Mouse (Mus musculus) MEL (cell line): ENCODE results near the gene Tmem239. TPM values are rescaled to one million over a fixed set of nuclear protein-coding genes. Genes with fewer than 3 reads are reported as not detected.

ENCODE experiments used
- DNase-seq: peaks from one replicate; pipeline ENCODE4 v3.0.0; 2011; ENCODE audit warnings: low read depth, low spot score
- H3K27ac ChIP-seq: 2 replicates; pipeline ENCODE4 v1.5.1; 2012; ENCODE audit warnings: low read depth, mild to moderate bottlenecking, control low read depth, low read length, moderate library complexity; ENCODE audit not compliant: control insufficient read depth
- H3K27me3 ChIP-seq, 2 experiments: fragments of 150-350 bp in 1 of 2; sonication (generic) in 1 of 2; 2 replicates each; pipeline ENCODE4 v1.6.1; 2012; ENCODE audit warnings: low read length in 2 of 2, mild to moderate bottlenecking in 2 of 2, improper control_type of control experiment in 1 of 2, moderate library complexity in 1 of 2; ENCODE audit not compliant: insufficient read depth in 2 of 2, control insufficient read depth in 1 of 2
- H3K36me3 ChIP-seq, 2 experiments: 2 replicates each; pipeline ENCODE4 v1.6.1; 2012 to 2014; ENCODE audit warnings: low read length in 2 of 2, improper control_type of control experiment in 1 of 2, inconsistent platforms in 1 of 2, mild to moderate bottlenecking in 1 of 2; ENCODE audit not compliant: insufficient read depth in 2 of 2, control insufficient read depth in 1 of 2
- H3K4me1 ChIP-seq, 2 experiments: fragments of 150-350 bp in 1 of 2; sonication (generic) in 1 of 2; 2 replicates each; pipeline ENCODE4 v1.6.1; 2012; ENCODE audit warnings: low read length in 2 of 2, improper control_type of control experiment in 1 of 2, mild to moderate bottlenecking in 1 of 2; ENCODE audit not compliant: insufficient read depth in 2 of 2, control insufficient read depth in 1 of 2
- H3K4me3 ChIP-seq, 2 experiments: fragments of 150-350 bp in 1 of 2; sonication (generic) in 1 of 2; 2 replicates each; pipeline ENCODE4 v1.5.1; 2012; ENCODE audit warnings: low read depth in 2 of 2, low read length in 2 of 2, mild to moderate bottlenecking in 2 of 2, moderate library complexity in 2 of 2, control low read depth in 1 of 2, improper control_type of control experiment in 1 of 2; ENCODE audit not compliant: control insufficient read depth in 1 of 2, insufficient read depth in 1 of 2
- H3K79me2 ChIP-seq: 2 replicates; pipeline ENCODE4 v1.6.1; 2012; ENCODE audit warnings: mild to moderate bottlenecking, low read length, moderate library complexity; ENCODE audit not compliant: control insufficient read depth, poor library complexity, insufficient read depth
- H3K9ac ChIP-seq: 2 replicates; pipeline ENCODE4 v1.6.1; 2012; ENCODE audit warnings: low read depth, mild to moderate bottlenecking, control low read depth, low read length, moderate library complexity; ENCODE audit not compliant: control insufficient read depth, poor library complexity, severe bottlenecking
- H3K9me3 ChIP-seq: fragments of 150-350 bp; sonication (generic); replicated peaks from 2 replicates; pipeline ENCODE4 v1.6.1; 2012; ENCODE audit warnings: mild to moderate bottlenecking, low read length, improper control_type of control experiment, moderate library complexity; ENCODE audit not compliant: insufficient read depth
- BHLHE40 ChIP-seq: IDR thresholded peaks from 2 replicates; pipeline ENCODE4 v1.6.1; 2012; ENCODE audit warnings: low read depth, mild to moderate bottlenecking, inconsistent platforms, low read length, improper control_type of control experiment, borderline replicate concordance
- CHD1 ChIP-seq: IDR thresholded peaks from 2 replicates; pipeline ENCODE4 v1.6.1; 2012; ENCODE audit warnings: low read depth, mild to moderate bottlenecking, inconsistent platforms, low read length, improper control_type of control experiment
- E2F4 ChIP-seq: IDR thresholded peaks from 2 replicates; pipeline ENCODE4 v1.6.1; 2011; ENCODE audit warnings: low read depth, low read length, improper control_type of control experiment, borderline replicate concordance
- ELF1 ChIP-seq: IDR thresholded peaks from 2 replicates; pipeline ENCODE4 v1.6.1; 2014; ENCODE audit warnings: low read depth, mild to moderate bottlenecking, inconsistent platforms, low read length, improper control_type of control experiment, moderate library complexity
- EP300 ChIP-seq, 2 experiments: IDR thresholded peaks; 2 replicates each; pipeline ENCODE4 v1.6.1; 2011; ENCODE audit warnings: improper control_type of control experiment in 2 of 2, low read length in 2 of 2, low read depth in 1 of 2, mild to moderate bottlenecking in 1 of 2
- ETS1 ChIP-seq: IDR thresholded peaks from 2 replicates; pipeline ENCODE4 v1.6.1; 2012; ENCODE audit warnings: low read depth, mild to moderate bottlenecking, inconsistent platforms, low read length, improper control_type of control experiment, moderate library complexity
- HCFC1 ChIP-seq: IDR thresholded peaks from 2 replicates; pipeline ENCODE4 v1.6.1; 2012; ENCODE audit warnings: low read depth, mild to moderate bottlenecking, inconsistent platforms, low read length, improper control_type of control experiment, moderate library complexity
- KAT2A ChIP-seq: conservative IDR thresholded peaks from 2 replicates; pipeline ENCODE4 v1.6.1; 2012; ENCODE audit warnings: low read depth, low read length, improper control_type of control experiment, inconsistent platforms
- MAX ChIP-seq: IDR thresholded peaks from 2 replicates; pipeline ENCODE4 v1.6.1; 2011; ENCODE audit warnings: low read length, improper control_type of control experiment
- MAZ ChIP-seq: IDR thresholded peaks from 2 replicates; pipeline ENCODE4 v1.6.1; 2012; ENCODE audit warnings: low read depth, mild to moderate bottlenecking, inconsistent platforms, low read length, improper control_type of control experiment
- MXI1 ChIP-seq: IDR thresholded peaks from 2 replicates; pipeline ENCODE4 v1.6.1; 2011; ENCODE audit warnings: mild to moderate bottlenecking, low read depth, low read length, improper control_type of control experiment
- MYB ChIP-seq: IDR thresholded peaks from 2 replicates; pipeline ENCODE4 v1.6.1; 2011; ENCODE audit warnings: mild to moderate bottlenecking, low read depth, low read length, improper control_type of control experiment
- MYC ChIP-seq: IDR thresholded peaks from 2 replicates; pipeline ENCODE4 v1.6.1; 2011; ENCODE audit warnings: low read depth, mild to moderate bottlenecking, low read length, improper control_type of control experiment, moderate library complexity
- NELFE ChIP-seq: IDR thresholded peaks from 2 replicates; pipeline ENCODE4 v1.6.1; 2011; ENCODE audit warnings: low read depth, low read length, improper control_type of control experiment
- NRF1 ChIP-seq: IDR thresholded peaks from 2 replicates; pipeline ENCODE4 v1.6.1; 2014; ENCODE audit warnings: low read depth, mild to moderate bottlenecking, inconsistent platforms, low read length, improper control_type of control experiment, moderate library complexity; ENCODE audit not compliant: poor library complexity, insufficient read depth, severe bottlenecking
- POLR2A ChIP-seq, 2 experiments: IDR thresholded peaks; 2 replicates each; pipeline ENCODE4 v1.6.1; 2011 to 2012; ENCODE audit warnings: low read length in 2 of 2, mild to moderate bottlenecking in 2 of 2, control low read depth in 1 of 2, improper control_type of control experiment in 1 of 2, low read depth in 1 of 2, moderate library complexity in 1 of 2; ENCODE audit not compliant: control insufficient read depth in 1 of 2, insufficient read depth in 1 of 2, poor library complexity in 1 of 2
- POLR2AphosphoS2 ChIP-seq: IDR thresholded peaks from 2 replicates; pipeline ENCODE4 v1.6.1; 2011; ENCODE audit warnings: low read length, improper control_type of control experiment
- POLR2AphosphoS5 ChIP-seq: IDR thresholded peaks from 2 replicates; pipeline ENCODE4 v1.6.1; 2012; ENCODE audit warnings: low read depth, borderline replicate concordance, mild to moderate bottlenecking, inconsistent platforms, low read length, moderate library complexity, mixed read lengths
- RAD21 ChIP-seq: IDR thresholded peaks from 2 replicates; pipeline ENCODE4 v1.6.1; 2011; ENCODE audit warnings: mild to moderate bottlenecking, low read depth, low read length, improper control_type of control experiment
- RCOR1 ChIP-seq: IDR thresholded peaks from 2 replicates; pipeline ENCODE4 v1.6.1; 2012; ENCODE audit warnings: low read depth, mild to moderate bottlenecking, inconsistent platforms, low read length, improper control_type of control experiment
- SIN3A ChIP-seq: IDR thresholded peaks from 2 replicates; pipeline ENCODE4 v1.6.1; 2012; ENCODE audit warnings: low read length, improper control_type of control experiment, inconsistent platforms
- TBP ChIP-seq: IDR thresholded peaks from 2 replicates; pipeline ENCODE4 v1.8.0; 2011; ENCODE audit warnings: low read depth, low read length, improper control_type of control experiment
- TCF12 ChIP-seq: IDR thresholded peaks from 2 replicates; pipeline ENCODE4 v1.6.1; 2014; ENCODE audit warnings: low read depth, mild to moderate bottlenecking, inconsistent platforms, low read length, improper control_type of control experiment, moderate library complexity
- USF1 ChIP-seq: IDR thresholded peaks from 2 replicates; pipeline ENCODE4 v1.6.1; 2014; ENCODE audit warnings: low read depth, mild to moderate bottlenecking, inconsistent platforms, low read length, improper control_type of control experiment, moderate library complexity
- USF2 ChIP-seq, 2 experiments: IDR thresholded peaks; 2 replicates each; pipeline ENCODE4 v1.6.1; 2011 to 2012; ENCODE audit warnings: improper control_type of control experiment in 2 of 2, low read length in 2 of 2, borderline replicate concordance in 1 of 2, inconsistent platforms in 1 of 2, low read depth in 1 of 2, mild to moderate bottlenecking in 1 of 2; ENCODE audit not compliant: insufficient read depth in 1 of 2
- ZC3H11A ChIP-seq: IDR thresholded peaks from 2 replicates; pipeline ENCODE4 v1.6.1; 2012; ENCODE audit warnings: low read depth, mild to moderate bottlenecking, inconsistent platforms, low read length, improper control_type of control experiment
- polyA plus RNA-seq, 2 experiments: library from polyadenylated mRNA; stranded (reverse) in 1 of 2; unstranded in 1 of 2; fragments of >175 nt in 1 of 2; fragments of >200 nt in 1 of 2; gene quantifications; 2 replicates each; pipeline versions ENCODE4 v1.2.1 to v1.2.4; 2012; ENCODE audit warnings: low replicate concordance in 2 of 2, low read depth in 1 of 2; ENCODE audit not compliant: insufficient read length in 2 of 2, insufficient read depth in 1 of 2, missing spikeins in 1 of 2
- total RNA-seq: library from RNA; depleted of rRNA; stranded (reverse); fragments of 300-350 nt; gene quantifications from 2 replicates; pipeline ENCODE4 v1.2.3, GENCODE M21; 2012

Gene Tmem239
- total and polyA plus RNA-seq, 3 experiments = 0.11 TPM; not detected in 2

- peaks cover 10 to 21% of the 10 kb centered on the region in 2 experiments for H3K4me1 ChIP-seq
- H3K79me2 ChIP-seq = peaks cover 42% of the 10 kb centered on the region
- H3K36me3 ChIP-seq = peaks cover 0 to 28% of the 10 kb centered on the region in 2 experiments; a peak in 3 of 4 replicates
- H3K27me3 ChIP-seq = no peaks in the 10 kb centered on the region
- H3K4me3 ChIP-seq = peak overlapping the region; percentile 48 to 81
- no peaks in the 10 kb centered on the region for H3K9me3 ChIP-seq
- peak overlapping the region; percentile 71 for H3K27ac ChIP-seq
- peak overlapping the region; percentile 92 for H3K9ac ChIP-seq
- TF ChIP-seq USF1 (peak; percentile 69), MAX (peak; percentile 96), EP300 (IDR thresholded peaks at IDR 0.05; ENCODE audit: low read depth in 1 of 2, low read length in 2 of 2) (peak in 1 of 2 experiments; percentile 41; a peak in 1 of 4 replicates), KAT2A (no peak), CHD1 (no peak), MYC (peak; percentile 72), TCF12 (0 out of 2 replicates have a peak, but pooled peaks have one; percentile 15), NRF1 (peak; percentile 80), ETS1 (no peak)
- peak; percentile 88 for DNase-seq
These were observed 17.3 kb downstream of the Tmem239 start for GRCm38 (mm10) chr2:130423397-130424125.

DNA sequence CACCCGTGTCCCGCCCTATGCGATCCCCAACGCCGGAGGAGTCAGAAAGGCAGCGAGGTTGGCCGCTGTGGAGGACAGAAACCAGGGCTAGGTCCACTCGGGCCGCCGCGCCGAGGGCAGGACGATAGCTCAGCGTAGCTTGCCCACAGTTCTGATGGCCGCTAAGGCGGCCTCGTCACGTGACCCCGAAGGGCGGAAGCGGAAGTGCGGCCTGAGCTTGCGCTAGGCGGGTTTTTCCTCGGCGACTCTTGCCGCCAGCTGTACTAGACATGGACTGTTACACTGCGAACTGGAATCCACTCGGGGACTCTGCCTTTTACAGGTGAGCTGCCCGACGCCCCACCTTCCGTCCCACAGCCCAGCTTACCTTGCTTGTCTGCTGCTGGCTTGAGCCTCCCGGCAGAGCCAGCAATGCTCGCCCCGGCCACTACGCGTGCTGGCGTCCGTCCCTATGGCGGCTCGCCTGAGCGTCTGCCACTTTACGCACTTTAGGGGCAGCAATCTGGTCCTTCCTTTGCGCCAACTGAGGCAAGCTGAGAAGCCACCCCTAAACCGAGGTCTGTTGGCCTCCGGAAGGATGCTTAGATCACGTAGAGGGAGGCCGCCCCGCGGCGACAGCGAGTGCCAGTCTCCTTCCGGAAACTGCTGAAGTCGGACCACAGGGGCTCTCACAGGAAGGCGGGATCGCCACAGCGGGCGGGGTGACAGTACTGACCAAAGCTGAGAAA, 18.0 kb downstream of the Tmem239 start, which contains the start of the genes Vps16 and Pced1a:
Vps16 (plus strand) TSS at position 214 of the 728 bp plus-strand sequence.
Pced1a (minus strand) TSS at position 576 of the 728 bp plus-strand sequence.
- Histone ChIP-seq H3K36me3 (peaks cover 0 to 30% of the 10 kb centered on the region in 2 experiments; a peak in 2 of 4 replicates), H3K27me3 (no peaks in the 10 kb centered on the region), H3K4me3 (peak within 1 kb of the TSS; percentile 76 to 81), H3K9me3 (no peaks in the 10 kb centered on the region), H3K9ac (peak within 1 kb of the TSS; percentile 92), H3K27ac (peak within 1 kb of the TSS; percentile 76), H3K79me2 (peaks cover 42% of the 10 kb centered on the region), H3K4me1 (peaks cover 12 to 28% of the 10 kb centered on the region in 2 experiments)
- DNase-seq = peak; percentile 96
- TF ChIP-seq MAZ (0 out of 2 replicates have a peak, but pooled peaks have one; percentile 23), RAD21 (no peak; the same call in 1 of the 2 replicates), MXI1 (peak; percentile 43), POLR2AphosphoS5 (no peak), ZC3H11A (no peak), CHD1 (no peak), HCFC1 (peak; percentile 93), E2F4 (peak; percentile 87; the same call in 1 of the 2 replicates), SIN3A (peak; percentile 94), MYB (0 out of 2 replicates have a peak, but pooled peaks have one; percentile 19), TCF12 (no peak; the same call in 1 of the 2 replicates), USF1 (peak; percentile 98), POLR2AphosphoS2 (peak; percentile 53; the same call in 1 of the 2 replicates), USF2 (IDR thresholded peaks at IDR 0.05; ENCODE audit: borderline replicate concordance in 1 of 2, insufficient read depth in 1 of 2, low read depth in 1 of 2, low read length in 2 of 2) (peak; percentile 87 to 94), BHLHE40 (peak; percentile 92), NRF1 (peak; percentile 75), RCOR1 (no peak; the same call in 1 of the 2 replicates), EP300 (IDR thresholded peaks at IDR 0.05; ENCODE audit: low read depth in 1 of 2, low read length in 2 of 2) (0 out of 4 replicates have a peak, but pooled peaks of 1 of the 2 experiments have one; percentile 8), TBP (peak; percentile 64), ELF1 (peak; percentile 99), NELFE (peak; percentile 62), POLR2A (IDR thresholded peaks at IDR 0.05; ENCODE audit: control insufficient read depth in 1 of 2, insufficient read depth in 1 of 2, low read depth in 1 of 2, low read length in 2 of 2, poor library complexity in 1 of 2) (peak; percentile 66 to 83; a peak in 3 of 4 replicates), MAX (peak; percentile 90)
